43 mouse cellular contexts compared by ENCODE assay signal in the genomic region with DNA sequence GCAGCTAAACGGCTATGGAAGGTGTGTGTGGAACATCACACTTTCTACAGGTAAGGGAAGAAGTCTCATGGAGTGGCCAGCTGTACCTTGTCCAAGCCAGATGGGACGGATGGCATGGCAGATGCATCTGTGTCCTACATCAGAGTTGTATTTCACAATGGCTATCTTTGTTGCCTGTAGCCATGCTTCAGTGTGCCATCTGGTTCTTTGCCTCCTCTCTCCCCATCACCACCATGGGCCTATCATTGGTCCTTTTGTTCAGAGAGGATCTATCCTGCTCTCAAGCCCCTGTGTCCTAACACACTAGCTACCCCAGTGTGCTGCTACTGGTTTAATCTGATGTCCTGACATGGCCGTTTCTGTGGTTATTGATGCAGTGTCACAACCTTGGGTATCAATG. TPM values are rescaled to one million over a fixed set of nuclear protein-coding genes. Genes with fewer than 3 reads are reported as not detected.
"Had no signal": no experiment of that assay in that cellular context is flagged by ENCODE, and none has a peak within 500 bp of the region (broad histone marks: within the 10 kb centered on the region; RNA-seq: fewer than 3 reads in every experiment).

No protein-coding gene starts in this region.

- H3K4me3 ChIP-seq: limb, embryonic 10.5 days; limb, embryonic 12.5 days; limb, embryonic 13.5 days; limb, embryonic 15.5 days; liver, embryonic 12.5 days; liver, embryonic 13.5 days; liver, embryonic 15.5 days; lung, embryonic 15.5 days; megakaryocyte, embryonic 14.5 days; midbrain, embryonic 10.5 days; midbrain, embryonic 12.5 days; midbrain, embryonic 13.5 days; midbrain, embryonic 15.5 days; myocyte; neural tube, embryonic 12.5 days; neural tube, embryonic 13.5 days had no signal

- H3K4me1 ChIP-seq: limb, embryonic 10.5 days; limb, embryonic 12.5 days; limb, embryonic 13.5 days; limb, embryonic 15.5 days; liver, embryonic 13.5 days; liver, embryonic 15.5 days; lung, embryonic 15.5 days; megakaryocyte, embryonic 14.5 days; midbrain, embryonic 10.5 days; midbrain, embryonic 12.5 days; midbrain, embryonic 15.5 days; neural tube, embryonic 13.5 days had no signal

- DNase-seq: left cerebral cortex, postnatal 4 days; liver; liver, embryonic 13.5 days; liver, postnatal 0 days; lung, adult 18-20 months; lung, adult 2 months; lung, embryonic 14.5 days; lung, postnatal 10 days; lung, postnatal 14 days; lung, postnatal 36 days; lung, postnatal 4 days; midbrain, embryonic 14.5 days had no signal

- H3K36me3 ChIP-seq: liver, embryonic 12.5 days; midbrain, embryonic 12.5 days; midbrain, embryonic 13.5 days; midbrain, embryonic 15.5 days; neural tube, embryonic 12.5 days; neural tube, embryonic 13.5 days had no signal

- H3K27me3 ChIP-seq: limb, embryonic 12.5 days; limb, embryonic 13.5 days; limb, embryonic 15.5 days; liver, embryonic 12.5 days; liver, embryonic 13.5 days; liver, embryonic 15.5 days; lung, embryonic 15.5 days; megakaryocyte, embryonic 14.5 days; midbrain, embryonic 12.5 days; midbrain, embryonic 13.5 days; midbrain, embryonic 15.5 days; neural tube, embryonic 12.5 days; neural tube, embryonic 13.5 days had no signal

- H3K9me3 ChIP-seq: limb, embryonic 10.5 days; limb, embryonic 12.5 days; limb, embryonic 13.5 days; limb, embryonic 15.5 days; liver, embryonic 12.5 days; liver, embryonic 13.5 days; liver, embryonic 15.5 days; lung, embryonic 15.5 days; megakaryocyte, embryonic 14.5 days; midbrain, embryonic 10.5 days; midbrain, embryonic 12.5 days; midbrain, embryonic 13.5 days; midbrain, embryonic 15.5 days; neural tube, embryonic 12.5 days; neural tube, embryonic 13.5 days had no signal

- ATAC-seq: liver, embryonic 12.5 days; liver, postnatal 0 days; lung, postnatal 0 days; midbrain, embryonic 13.5 days; midbrain, embryonic 15.5 days; midbrain, embryonic 16.5 days had no signal

- H3K27ac ChIP-seq: limb, embryonic 10.5 days; limb, embryonic 12.5 days; limb, embryonic 13.5 days; limb, embryonic 15.5 days; liver, embryonic 12.5 days; liver, embryonic 13.5 days; liver, embryonic 14.5 days; liver, embryonic 15.5 days; lung, embryonic 15.5 days; macrophage; midbrain, embryonic 10.5 days; midbrain, embryonic 12.5 days; midbrain, embryonic 13.5 days; midbrain, embryonic 15.5 days; neural tube, embryonic 12.5 days; neural tube, embryonic 13.5 days had no signal

RNA-seq across cellular contexts. Expression of gene Smlr1, which starts 56.4 kb away (rescaled TPM):
- total RNA-seq: left cerebral cortex, postnatal 14 days; left cerebral cortex, postnatal 25 days; left cerebral cortex, postnatal 36 days; left cerebral cortex, postnatal 4 days; megakaryocyte progenitor cell, adult 5-6 weeks; megakaryocyte, adult 5-6 weeks; megakaryocyte-erythroid progenitor cell, adult 5-6 weeks; monocyte, adult 5-6 weeks had no signal
- polyA plus RNA-seq: limb, embryonic 10.5 days; limb, embryonic 11.5 days; limb, embryonic 12.5 days; limb, embryonic 13.5 days; limb, embryonic 15.5 days; lung, adult 2 months; lung, embryonic 14.5 days; lung, embryonic 15.5 days; lung, embryonic 16.5 days; lung, postnatal 0 days; macrophage; midbrain, embryonic 10.5 days; midbrain, embryonic 11.5 days; midbrain, embryonic 12.5 days; midbrain, embryonic 13.5 days; midbrain, embryonic 14.5 days; midbrain, embryonic 15.5 days; midbrain, postnatal 0 days; neural tube, embryonic 11.5 days; neural tube, embryonic 12.5 days; neural tube, embryonic 13.5 days had no signal
